Mouse (Mus musculus) neural tube, embryonic 11.5 days (tissue): ENCODE data around the gene Slfn3. TPM values are rescaled to one million over a fixed set of nuclear protein-coding genes. Genes with fewer than 3 reads are reported as not detected.
"Not testable (repeated sequence)": the region's sequence is repeated elsewhere in the genome, so short reads cannot be mapped to it uniquely, and the experiment has no call there.

Source experiments
- ATAC-seq: fragments of 200-750 bp; cut with Nextera tagmentation; 2 replicates; pipeline ENCODE4 v1.8.0; 2017; ENCODE audit warnings: moderate number of reproducible peaks, mild to moderate bottlenecking, moderate TSS enrichment, moderate library complexity; ENCODE audit not compliant: insufficient read depth, low FRiP score, low TSS enrichment
- DNase-seq: peaks from one replicate; pipeline ENCODE4 v3.0.0-alpha.2; 2015; ENCODE audit warnings: low spot score
- H3K27ac ChIP-seq: fragments of 300-500 bp; sonication (generic); 2 replicates; pipeline ENCODE4 v1.5.1; 2014; ENCODE audit warnings: low read depth, mild to moderate bottlenecking, low read length
- H3K27me3 ChIP-seq: fragments of 300-500 bp; sonication (generic); 2 replicates; pipeline ENCODE4 v1.6.1; 2014; ENCODE audit warnings: mild to moderate bottlenecking, low read length, mixed read lengths; ENCODE audit not compliant: control insufficient read depth, insufficient read depth
- H3K36me3 ChIP-seq: fragments of 300-500 bp; sonication (generic); 2 replicates; pipeline ENCODE4 v1.6.1; 2014; ENCODE audit warnings: mild to moderate bottlenecking, low read length, moderate library complexity, mixed read lengths; ENCODE audit not compliant: control insufficient read depth, insufficient read depth
- H3K4me1 ChIP-seq: fragments of 300-500 bp; sonication (generic); 2 replicates; pipeline ENCODE4 v1.6.1; 2014; ENCODE audit warnings: low read length, mixed read lengths; ENCODE audit not compliant: control insufficient read depth, insufficient read depth
- H3K4me2 ChIP-seq: fragments of 300-500 bp; sonication (generic); 2 replicates; pipeline ENCODE4 v1.6.1; 2014; ENCODE audit warnings: low read depth, mild to moderate bottlenecking, moderate library complexity
- H3K4me3 ChIP-seq: fragments of 300-500 bp; sonication (generic); 2 replicates; pipeline ENCODE4 v1.5.1; 2014; ENCODE audit warnings: low read depth, low read length
- H3K9ac ChIP-seq: fragments of 300-500 bp; sonication (generic); 2 replicates; pipeline ENCODE4 v1.6.1; 2014; ENCODE audit warnings: mild to moderate bottlenecking, low read length
- H3K9me3 ChIP-seq: fragments of 300-500 bp; sonication (generic); 2 replicates; pipeline ENCODE4 v1.6.1; 2016; ENCODE audit warnings: low read length; ENCODE audit not compliant: control insufficient read depth
- WGBS: fragments of 180-500 bp; shearing (Covaris S2); extraction: QIAGEN DNeasy Blood & Tissue Kit; methylation state at CpG from one replicate; pipeline ENCODE4 v1.1.7; 2014; 5-methylcytosine and 5-hydroxymethylcytosine counted together
- polyA plus RNA-seq: library from polyadenylated mRNA; unstranded; fragments of >200 nt; fragmentation: Nextera tagmentation; extraction: Ambion mirVana; gene quantifications from 2 replicates; pipeline ENCODE4 v1.2.1, GENCODE M21; 2014

Slfn3 gene
- polyA plus RNA-seq, 1 experiment from 2014 or later, result not detected

GRCm38 (mm10) chr11:83257211-83257610 lies 66.1 kb downstream of the Slfn3 start:
- not testable (repeated sequence) for H3K9ac ChIP-seq, H3K4me1 ChIP-seq, H3K9me3 ChIP-seq, H3K27me3 ChIP-seq, ATAC-seq, H3K27ac ChIP-seq, H3K36me3 ChIP-seq, DNase-seq, H3K4me3 ChIP-seq, H3K4me2 ChIP-seq
- WGBS, result 70% methylated on average over 5 of the region's 5 CpGs

GRCm38 (mm10) chr11:83262673-83263072 lies 71.5 kb downstream of the Slfn3 start:
- H3K4me2 ChIP-seq, result no peak overlapping the region
- no peaks in the 10 kb centered on the region for H3K4me1 ChIP-seq
- DNase-seq (no peak), ATAC-seq (no peak)
- H3K36me3 ChIP-seq, result no peaks in the 10 kb centered on the region
- no peak overlapping the region for H3K9ac ChIP-seq
- no peaks in the 10 kb centered on the region for H3K27me3 ChIP-seq
- no peaks in the 10 kb centered on the region for H3K9me3 ChIP-seq
- no peak overlapping the region for H3K27ac ChIP-seq
- H3K4me3 ChIP-seq, result no peak overlapping the region
- WGBS, result 91% methylated on average over 1 of the region's 1 CpGs

- WGBS, result 61% methylated on average over 3 of the region's 3 CpGs
- H3K27me3 ChIP-seq, result no peaks in the 10 kb centered on the region
- H3K27ac ChIP-seq, result no peak overlapping the region
- no peaks in the 10 kb centered on the region for H3K4me1 ChIP-seq
- H3K9me3 ChIP-seq, result no peaks in the 10 kb centered on the region
- no peaks in the 10 kb centered on the region for H3K36me3 ChIP-seq
- ATAC-seq (no peak), DNase-seq (no peak)
- H3K9ac ChIP-seq, result no peak overlapping the region
- H3K4me2 ChIP-seq, result no peak overlapping the region
- no peak overlapping the region for H3K4me3 ChIP-seq
Measured at GRCm38 (mm10) chr11:83263146-83263545, 72.0 kb downstream of the Slfn3 start.

Other genes starting within 250 kb of the Slfn3 start
- 0.74 and 0.86 TPM in 2 replicates for gene Slfn5, start 240.0 kb upstream of the Slfn3 start, polyA plus RNA-seq
- 7.2 and 9.8 TPM in 2 replicates for gene Slfn9, start 199.5 kb upstream of the Slfn3 start, polyA plus RNA-seq
- 0.14 and 0.19 TPM in 2 replicates for gene Slfn8, start 170.5 kb upstream of the Slfn3 start, polyA plus RNA-seq
- gene Slfn2, start 126.2 kb upstream of the Slfn3 start, polyA plus RNA-seq, result 1.4 and 1.5 TPM in 2 replicates
- not detected in 2 replicates for gene Slfn1, start 74.5 kb upstream of the Slfn3 start, polyA plus RNA-seq
- gene Slfn4, start 16.1 kb upstream of the Slfn3 start, polyA plus RNA-seq, result not detected in 2 replicates
- 0.82 and 1.1 TPM in 2 replicates for gene Slfn14, start 95.4 kb downstream of the Slfn3 start, polyA plus RNA-seq
- 134 and 137 TPM in 2 replicates for gene Ap2b1, start 107.7 kb downstream of the Slfn3 start, polyA plus RNA-seq
- gene Pex12, start 111.3 kb downstream of the Slfn3 start, polyA plus RNA-seq, result 17.0 and 17.9 TPM in 2 replicates
- gene Rasl10b, start 217.8 kb downstream of the Slfn3 start, polyA plus RNA-seq, result 7.0 and 7.2 TPM in 2 replicates
- gene Gas2l2, start 238.1 kb downstream of the Slfn3 start, polyA plus RNA-seq, result 0.08 TPM in 1 of 2 replicates, not detected in the other
- 0.31 and 0.92 TPM in 2 replicates for gene 1700020L24Rik, start 246.3 kb downstream of the Slfn3 start, polyA plus RNA-seq